Mouse (Mus musculus) hindbrain, embryonic 11.5 days (tissue): ENCODE measurements around the gene Pebp1. TPM values are rescaled to one million over a fixed set of nuclear protein-coding genes. Genes with fewer than 3 reads are reported as not detected.
"Not testable (repeated sequence)": the region's sequence is repeated elsewhere in the genome, so short reads cannot be mapped to it uniquely, and the experiment has no call there.

ENCODE experiments used
- ATAC-seq: fragments of 200-750 bp; cut with Nextera tagmentation; 2 replicates; pipeline ENCODE4 v1.8.0; 2017; ENCODE audit warnings: mild to moderate bottlenecking, moderate TSS enrichment, moderate library complexity; ENCODE audit not compliant: low FRiP score
- DNase-seq: peaks from one replicate; pipeline ENCODE4 v3.0.0-alpha.2; 2015; ENCODE audit warnings: low spot score
- H3K27ac ChIP-seq: fragments of 300-500 bp; sonication (generic); 2 replicates; pipeline ENCODE4 v1.5.1; 2014; ENCODE audit warnings: mild to moderate bottlenecking, low read depth, low read length
- H3K27me3 ChIP-seq: fragments of 300-500 bp; sonication (generic); 2 replicates; pipeline ENCODE4 v1.6.1; 2014; ENCODE audit warnings: mild to moderate bottlenecking, low read length, moderate library complexity, mixed read lengths; ENCODE audit not compliant: control insufficient read depth, insufficient read depth
- H3K36me3 ChIP-seq: fragments of 300-500 bp; sonication (generic); 2 replicates; pipeline ENCODE4 v1.6.1; 2014; ENCODE audit warnings: mild to moderate bottlenecking, low read length, moderate library complexity, mixed read lengths; ENCODE audit not compliant: control insufficient read depth, insufficient read depth
- H3K4me1 ChIP-seq: fragments of 300-500 bp; sonication (generic); replicated peaks from 2 replicates; pipeline ENCODE4 v1.6.1; 2014; ENCODE audit warnings: low read length, mixed read lengths; ENCODE audit not compliant: control insufficient read depth, insufficient read depth
- H3K4me2 ChIP-seq: fragments of 300-500 bp; sonication (generic); replicated peaks from 2 replicates; pipeline ENCODE4 v1.6.1; 2014; ENCODE audit warnings: mild to moderate bottlenecking, low read depth, low read length
- H3K4me3 ChIP-seq: fragments of 300-500 bp; sonication (generic); 2 replicates; pipeline ENCODE4 v1.5.1; 2014; ENCODE audit warnings: low read depth, low read length
- H3K9ac ChIP-seq: fragments of 300-500 bp; sonication (generic); 2 replicates; pipeline ENCODE4 v1.6.1; 2014; ENCODE audit warnings: low read depth, low read length
- H3K9me3 ChIP-seq: fragments of 300-500 bp; sonication (generic); 2 replicates; pipeline ENCODE4 v1.6.1; 2016; ENCODE audit warnings: low read length; ENCODE audit not compliant: control insufficient read depth
- WGBS: fragments of 180-500 bp; shearing (Covaris S2); extraction: QIAGEN DNeasy Blood & Tissue Kit; methylation state at CpG from one replicate; pipeline ENCODE4 v1.1.7; 2014; 5-methylcytosine and 5-hydroxymethylcytosine counted together
- polyA plus RNA-seq: library from polyadenylated mRNA; unstranded; fragments of >200 nt; fragmentation: Nextera tagmentation; extraction: Ambion mirVana; gene quantifications from 2 replicates; pipeline ENCODE4 v1.2.1, GENCODE M21; 2014

Gene Pebp1
- polyA plus RNA-seq, 1 experiment from 2014 or later: 867 TPM

DNA sequence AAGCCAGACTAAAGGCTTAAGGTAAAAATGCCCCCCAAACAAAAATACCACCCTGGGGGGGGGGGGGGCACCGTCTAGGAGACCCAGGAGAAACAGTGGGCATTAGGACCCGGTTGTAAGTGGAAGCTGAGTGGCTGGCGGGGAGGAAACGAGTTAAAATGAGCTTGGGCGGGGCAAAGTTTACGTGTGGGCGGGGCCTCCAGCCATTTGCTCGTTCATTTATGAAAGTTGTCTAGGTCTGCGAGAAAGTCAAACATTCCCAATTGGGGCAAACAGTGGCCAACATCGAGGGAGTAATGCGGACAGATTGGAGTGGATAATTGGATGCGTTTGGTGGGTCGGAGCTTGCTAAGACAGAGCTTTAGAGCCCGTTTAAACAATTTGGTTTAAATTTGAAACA, 26.0 kb upstream of the Pebp1 start:
- Histone ChIP-seq H3K27me3 (peaks cover 4% of the 10 kb centered on the region; the same call in 1 of the 2 replicates), H3K36me3 (no peaks in the 10 kb centered on the region), H3K4me2 (0 out of 2 replicates have a peak overlapping the region, but pooled peaks have one; percentile 2), H3K4me1 (no peaks in the 10 kb centered on the region), H3K9ac (no peak overlapping the region), H3K4me3 (no peak overlapping the region), H3K27ac (no peak overlapping the region), H3K9me3 (no peaks in the 10 kb centered on the region)
- WGBS: 28% methylated on average over 13 of the region's 14 CpGs
- DNase-seq: peak; percentile 46
- no peak for ATAC-seq

DNA sequence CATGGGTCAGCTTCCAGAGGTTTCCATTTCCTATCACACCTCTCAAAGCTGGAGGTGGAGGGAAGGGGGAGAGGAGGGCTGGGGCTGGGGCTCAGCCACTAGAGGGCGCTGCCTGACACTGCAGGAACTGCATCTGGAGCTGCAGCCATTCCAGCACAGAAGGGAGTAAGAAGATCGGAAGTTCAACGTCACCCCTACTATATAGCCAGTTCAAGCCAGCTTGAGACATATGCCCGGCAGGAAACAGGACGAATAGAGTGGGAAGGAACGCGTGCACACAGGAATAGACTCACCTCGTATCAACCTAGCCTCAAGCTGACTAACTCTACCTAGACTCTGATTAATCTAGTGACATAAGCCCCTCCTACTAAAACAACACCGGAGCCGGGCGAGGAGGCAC, 20.3 kb upstream of the Pebp1 start:
- Histone ChIP-seq H3K9ac (no peak overlapping the region), H3K4me3 (no peak overlapping the region), H3K9me3 (no peaks in the 10 kb centered on the region), H3K27ac (no peak overlapping the region), H3K27me3 (no peaks in the 10 kb centered on the region), H3K4me2 (no peak overlapping the region), H3K36me3 (no peaks in the 10 kb centered on the region), H3K4me1 (no peaks in the 10 kb centered on the region)
- DNase-seq (peak; percentile 76), ATAC-seq (no peak)
- 45% methylated on average over 11 of the region's 11 CpGs for WGBS

- DNase-seq (no peak), ATAC-seq (no peak)
- H3K9ac ChIP-seq: no peak overlapping the region
- 90% methylated on average over 2 of the region's 2 CpGs for WGBS
- no peak overlapping the region for H3K27ac ChIP-seq
- no peak overlapping the region for H3K4me3 ChIP-seq
- H3K4me2 ChIP-seq: no peak overlapping the region
- no peaks in the 10 kb centered on the region for H3K36me3 ChIP-seq
- H3K9me3 ChIP-seq: no peaks in the 10 kb centered on the region
- H3K4me1 ChIP-seq: no peaks in the 10 kb centered on the region
- H3K27me3 ChIP-seq: no peaks in the 10 kb centered on the region
These were observed 19.4 kb upstream of the Pebp1 start for GRCm38 (mm10) chr5:117306826-117307225.

DNA sequence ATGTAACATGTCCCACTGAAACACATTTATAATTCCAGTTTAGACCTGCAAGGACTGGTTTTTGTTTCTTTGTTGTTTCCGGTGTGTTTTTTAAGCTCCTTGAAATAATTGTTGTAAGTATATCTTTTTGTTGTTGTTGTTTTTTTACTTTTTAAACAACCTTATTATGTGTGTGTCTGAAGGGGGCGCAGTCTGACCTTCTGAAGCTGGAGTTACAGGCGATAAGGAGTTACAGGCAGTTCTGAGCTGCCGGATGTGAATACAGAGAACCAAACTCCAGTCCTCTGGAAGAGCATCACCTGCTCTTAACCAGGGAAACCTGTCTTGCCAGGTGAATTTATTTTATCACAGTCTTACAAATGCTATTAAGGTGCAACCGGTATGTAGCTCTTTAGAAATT, 18.3 kb upstream of the Pebp1 start:
- ATAC-seq (no peak), DNase-seq (no peak)
- Histone ChIP-seq H3K9ac (no peak overlapping the region), H3K9me3 (no peaks in the 10 kb centered on the region), H3K4me1 (no peaks in the 10 kb centered on the region), H3K36me3 (no peaks in the 10 kb centered on the region), H3K4me2 (no peak overlapping the region), H3K4me3 (no peak overlapping the region), H3K27me3 (no peaks in the 10 kb centered on the region), H3K27ac (no peak overlapping the region)
- 95% methylated on average over 5 of the region's 5 CpGs for WGBS

DNA sequence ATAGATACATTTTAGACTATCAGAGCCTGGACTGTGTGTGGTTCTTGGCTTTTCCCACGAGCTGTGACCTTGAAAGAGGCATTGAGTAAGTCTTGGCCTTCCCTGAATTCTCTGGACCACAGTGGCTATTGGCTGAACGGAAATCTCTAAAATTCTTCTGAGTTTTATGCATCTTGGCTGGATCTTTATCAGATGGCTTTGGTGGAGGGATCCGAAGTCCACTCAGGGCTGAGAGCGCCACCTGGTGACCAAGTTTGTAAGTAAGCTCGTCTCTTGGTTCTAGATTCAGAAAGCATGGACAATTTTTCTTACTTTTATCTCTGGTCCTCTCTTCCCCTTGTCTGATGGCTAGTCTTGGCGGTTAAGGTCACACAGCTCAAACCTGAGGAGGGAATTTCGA, 17.5 kb upstream of the Pebp1 start:
- ATAC-seq (no peak), DNase-seq (peak; percentile 78)
- Histone ChIP-seq H3K4me3 (no peak overlapping the region), H3K27ac (no peak overlapping the region), H3K27me3 (no peaks in the 10 kb centered on the region), H3K9me3 (no peaks in the 10 kb centered on the region), H3K4me2 (no peak overlapping the region), H3K36me3 (no peaks in the 10 kb centered on the region), H3K4me1 (no peaks in the 10 kb centered on the region), H3K9ac (no peak overlapping the region)
- WGBS: 85% methylated on average over 7 of the region's 7 CpGs

DNA sequence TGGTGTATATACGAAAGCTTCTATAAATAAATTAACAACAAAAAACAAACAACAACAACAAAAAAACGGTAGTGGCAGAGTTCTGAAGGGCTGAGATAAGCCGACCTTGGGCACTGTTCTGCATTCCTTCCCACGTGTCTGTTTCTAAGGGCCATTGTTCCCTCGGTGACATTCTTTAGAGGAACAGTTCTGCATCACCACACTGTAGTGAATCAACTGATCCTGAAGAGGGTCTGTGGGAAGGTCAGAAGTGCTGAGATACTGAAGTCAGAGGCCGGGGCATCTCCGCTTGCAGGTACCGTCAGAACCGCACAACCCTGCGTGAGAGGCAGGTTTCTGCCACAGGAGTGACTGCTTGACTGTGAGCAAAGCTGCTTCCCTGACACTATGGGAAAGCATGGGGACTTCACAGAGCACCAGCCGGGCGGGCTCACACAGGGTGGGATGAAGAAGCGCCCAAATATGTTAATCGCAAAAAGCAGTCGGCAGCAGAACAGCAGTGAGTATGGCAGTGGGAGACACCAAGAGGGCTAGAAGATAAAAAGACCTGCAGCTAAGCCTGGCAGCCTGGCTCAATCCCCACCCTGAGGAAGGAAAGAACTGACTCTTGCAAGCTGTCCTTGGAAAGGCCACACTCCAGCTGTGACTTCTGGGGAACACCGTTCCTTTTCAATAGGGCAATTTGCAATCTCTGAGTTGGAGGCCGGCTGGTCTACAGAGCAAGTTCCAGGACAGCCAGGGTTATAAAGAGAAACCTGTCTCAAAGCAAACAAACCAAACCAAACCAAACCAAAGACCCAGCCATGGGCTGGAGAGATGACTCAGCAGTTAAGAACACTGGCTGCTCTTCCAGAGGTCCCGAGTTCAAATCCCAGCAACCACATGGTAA, 16.5 kb upstream of the Pebp1 start:
- Histone ChIP-seq H3K27me3 (no peaks in the 10 kb centered on the region), H3K4me2 (no peak overlapping the region), H3K9ac (no peak overlapping the region), H3K9me3 (no peaks in the 10 kb centered on the region), H3K27ac (no peak overlapping the region), H3K4me3 (no peak overlapping the region), H3K36me3 (no peaks in the 10 kb centered on the region), H3K4me1 (no peaks in the 10 kb centered on the region)
- ATAC-seq: no peak
- WGBS: 42% methylated on average over 18 of the region's 18 CpGs
- DNase-seq: no peak

- Histone ChIP-seq H3K4me1 (no peaks in the 10 kb centered on the region), H3K4me2 (no peak overlapping the region), H3K27ac (no peak overlapping the region), H3K27me3 (no peaks in the 10 kb centered on the region), H3K9me3 (no peaks in the 10 kb centered on the region), H3K9ac (no peak overlapping the region), H3K4me3 (no peak overlapping the region), H3K36me3 (no peaks in the 10 kb centered on the region)
- no peak for DNase-seq
- ATAC-seq: no peak
- WGBS: 71% methylated on average over 3 of the region's 3 CpGs
These were observed 15.5 kb upstream of the Pebp1 start for GRCm38 (mm10) chr5:117302899-117303298.

- Histone ChIP-seq H3K4me3 (no peak overlapping the region), H3K27ac (no peak overlapping the region), H3K9ac (no peak overlapping the region), H3K4me1 (no peaks in the 10 kb centered on the region), H3K36me3 (no peaks in the 10 kb centered on the region), H3K27me3 (no peaks in the 10 kb centered on the region), H3K4me2 (no peak overlapping the region), H3K9me3 (no peaks in the 10 kb centered on the region)
- WGBS: 93% methylated on average over 8 of the region's 8 CpGs
- ATAC-seq (no peak), DNase-seq (no peak)
These were observed 7.6 kb upstream of the Pebp1 start for GRCm38 (mm10) chr5:117295011-117295410.

DNA sequence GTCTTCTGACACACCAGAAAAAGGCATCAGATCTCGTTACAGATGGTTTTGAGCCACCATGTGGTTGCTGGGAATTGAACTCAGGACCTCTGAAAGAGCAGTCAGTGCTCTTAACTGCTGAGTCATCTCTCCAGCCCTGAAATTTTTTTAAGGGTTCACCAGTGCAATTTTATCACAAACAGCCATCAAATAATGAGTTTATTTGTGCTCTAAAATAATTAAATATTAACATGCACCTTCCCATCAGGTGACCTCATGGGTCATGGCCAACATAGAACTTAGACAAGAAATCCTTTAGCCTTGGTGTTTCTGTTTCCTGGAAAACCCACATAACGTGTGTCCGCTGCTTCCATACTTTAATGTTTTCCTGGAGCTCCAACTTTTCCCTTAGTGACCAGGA, 6.4 kb upstream of the Pebp1 start:
- H3K4me1 ChIP-seq, H3K9ac ChIP-seq, H3K4me2 ChIP-seq, H3K27me3 ChIP-seq, DNase-seq, H3K9me3 ChIP-seq, H3K27ac ChIP-seq, H3K36me3 ChIP-seq, H3K4me3 ChIP-seq, ATAC-seq: not testable (repeated sequence)
- 87% methylated on average over 3 of the region's 3 CpGs for WGBS
